Mouse (Mus musculus): ENCODE results near the gene Rgl1.
"Not testable (repeated sequence)": the region's sequence is repeated elsewhere in the genome, so short reads cannot be mapped to it uniquely, and the experiment has no call there.

The Rgl1 gene

DNA sequence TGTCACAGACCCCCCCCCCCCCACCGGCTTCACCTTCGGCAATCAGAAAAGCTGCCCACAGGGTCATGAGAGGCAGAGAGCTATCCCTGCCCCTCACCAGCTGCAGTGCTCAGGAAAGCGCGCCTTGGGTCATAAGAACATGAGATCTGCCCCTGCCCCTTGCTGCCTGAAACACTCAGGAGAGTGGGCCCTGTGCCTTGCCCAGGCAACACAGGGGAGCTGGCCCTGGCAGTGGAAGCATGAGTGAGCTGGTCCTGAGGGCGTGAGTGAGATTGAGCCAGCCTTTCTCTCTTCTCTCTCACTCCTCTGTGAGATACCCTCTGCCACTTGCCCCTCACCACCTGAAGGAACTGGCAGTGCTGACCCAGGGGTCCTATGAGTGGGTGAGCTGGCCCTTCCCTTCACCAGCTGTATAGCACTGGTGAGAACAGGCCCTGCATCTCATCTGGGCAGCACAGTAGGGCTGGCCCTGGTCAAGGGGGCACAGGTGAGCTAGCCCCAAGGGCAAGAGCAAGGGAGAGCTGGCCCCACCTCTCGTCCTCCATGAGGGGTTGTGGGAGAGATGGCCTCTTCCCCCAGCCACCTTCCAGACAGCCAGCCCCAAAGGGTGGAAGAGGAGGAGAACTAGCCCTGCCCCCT is 115.2 kb downstream of the Rgl1 start:
- no peaks in the 10 kb centered on the region for H3K36me3 ChIP-seq (ENCODE audit: insufficient read depth, low read length)
- no peaks in the 10 kb centered on the region for H3K27me3 ChIP-seq (ENCODE audit: insufficient read depth, low read length)
- no peak for TF ChIP-seq CTCF (conservative IDR thresholded peaks at IDR 0.05; ENCODE audit: low read length)
- no peaks in the 10 kb centered on the region for H3K9me3 ChIP-seq (ENCODE audit: low read length)
- H3K4me3 ChIP-seq (replicated peaks; ENCODE audit: low read length) = no peak overlapping the region
- peaks cover 4% of the 10 kb centered on the region; the same call in 1 of the 2 replicates for H3K4me1 ChIP-seq (replicated peaks; ENCODE audit: low read depth, low read length)

DNA sequence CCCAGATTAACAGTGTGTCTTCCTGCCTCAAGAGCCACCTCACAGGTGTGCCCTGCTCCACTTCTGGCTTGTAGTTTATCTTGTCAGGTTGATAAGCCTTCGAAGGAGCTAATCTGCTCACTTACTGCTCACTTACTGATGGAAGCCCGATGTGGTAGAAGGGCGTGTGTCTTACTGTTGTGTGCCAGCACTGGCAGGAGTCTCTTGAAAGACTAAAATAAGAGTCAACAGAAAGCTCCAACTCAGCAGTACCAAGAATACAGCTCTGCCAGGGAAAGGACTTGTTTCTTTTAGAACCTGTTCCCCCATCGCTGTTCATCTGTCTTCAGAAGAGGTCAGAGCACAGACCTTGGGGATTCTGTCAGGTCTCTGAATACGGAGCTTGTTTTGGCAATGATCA is 118.1 kb downstream of the Rgl1 start:
- Histone ChIP-seq H3K27me3 (ENCODE audit: insufficient read depth, low read length) (no peaks in the 10 kb centered on the region), H3K4me3 (replicated peaks; ENCODE audit: low read length) (no peak overlapping the region), H3K4me1 (replicated peaks; ENCODE audit: low read depth, low read length) (no peaks in the 10 kb centered on the region), H3K9me3 (ENCODE audit: low read length) (no peaks in the 10 kb centered on the region), H3K36me3 (ENCODE audit: insufficient read depth, low read length) (no peaks in the 10 kb centered on the region)
- no peak for TF ChIP-seq NANOG (IDR thresholded peaks at IDR 0.05; ENCODE audit: borderline replicate concordance, low read length)
- no peak for TF ChIP-seq CTCF (conservative IDR thresholded peaks at IDR 0.05; ENCODE audit: low read length)
- no peak for TF ChIP-seq POU5F1 (IDR thresholded peaks at IDR 0.05; ENCODE audit: borderline replicate concordance, low read length)

DNA sequence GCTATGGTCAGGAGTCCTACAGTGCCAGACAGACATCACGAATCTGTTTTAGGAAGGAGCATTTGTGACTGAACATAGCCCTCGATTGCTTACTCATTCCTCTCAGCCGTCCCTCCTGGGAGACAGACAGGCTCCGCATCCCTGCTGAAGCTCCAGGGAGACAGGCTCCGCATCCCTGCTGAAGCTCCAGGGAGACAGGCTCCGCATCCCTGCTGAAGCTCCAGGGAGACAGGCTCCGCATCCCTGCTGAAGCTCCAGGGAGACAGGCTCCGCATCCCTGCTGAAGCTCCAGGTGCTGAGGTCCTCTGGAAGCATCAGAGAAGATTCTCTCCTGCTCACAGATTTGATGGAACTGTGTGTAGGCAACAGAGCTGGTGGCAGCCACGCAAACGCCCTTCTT is 123.9 kb downstream of the Rgl1 start:
- H3K9me3 ChIP-seq (ENCODE audit: low read length); H3K27me3 ChIP-seq (ENCODE audit: insufficient read depth, low read length); H3K4me1 ChIP-seq (replicated peaks; ENCODE audit: low read depth, low read length); H3K36me3 ChIP-seq (ENCODE audit: insufficient read depth, low read length); H3K4me3 ChIP-seq (replicated peaks; ENCODE audit: low read length): not testable (repeated sequence)

DNA sequence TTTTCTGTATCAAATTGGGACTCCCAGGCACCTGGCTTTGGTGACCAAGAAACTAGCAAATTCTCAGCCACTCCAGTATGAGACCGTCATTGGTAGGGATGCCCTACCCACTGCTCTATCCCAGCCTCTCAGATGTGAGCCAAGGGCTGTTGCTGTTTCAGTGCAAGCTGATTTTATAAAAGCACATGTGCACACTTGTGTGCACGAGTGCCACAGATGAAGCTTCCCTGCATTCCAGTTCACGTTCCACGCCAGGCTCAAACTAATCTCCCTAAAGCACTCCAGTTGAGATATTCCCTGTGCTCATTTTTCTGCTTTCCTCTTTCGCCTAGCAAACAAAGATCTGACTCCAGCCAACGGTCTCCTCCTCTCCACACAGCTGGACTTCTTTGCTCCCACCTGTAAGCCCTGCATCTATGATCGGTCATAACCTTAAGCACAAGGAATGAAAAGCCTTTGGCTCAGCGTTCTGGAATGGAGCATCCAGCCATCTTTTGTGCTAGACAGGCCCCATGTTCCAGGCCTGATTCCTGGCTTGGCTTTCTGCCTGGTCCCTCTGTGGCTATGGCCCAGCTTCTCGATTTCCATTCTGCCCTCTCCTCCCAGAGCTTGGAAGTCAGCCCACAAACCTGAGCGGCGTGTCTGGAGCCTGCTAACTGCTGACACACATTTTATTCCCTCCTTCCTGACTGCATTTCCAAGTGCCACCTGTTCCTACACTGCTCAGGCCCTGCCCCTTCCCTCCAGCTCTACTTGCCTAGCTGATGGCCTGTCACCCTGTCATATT is 125.8 kb downstream of the Rgl1 start:
- Histone ChIP-seq H3K36me3 (ENCODE audit: insufficient read depth, low read length) (no peaks in the 10 kb centered on the region), H3K4me1 (replicated peaks; ENCODE audit: low read depth, low read length) (no peaks in the 10 kb centered on the region), H3K27me3 (ENCODE audit: insufficient read depth, low read length) (peaks cover 8% of the 10 kb centered on the region), H3K4me3 (replicated peaks; ENCODE audit: low read length) (no peak overlapping the region), H3K9me3 (ENCODE audit: low read length) (no peaks in the 10 kb centered on the region)
- no peak for TF ChIP-seq CTCF (conservative IDR thresholded peaks at IDR 0.05; ENCODE audit: low read length)

DNA sequence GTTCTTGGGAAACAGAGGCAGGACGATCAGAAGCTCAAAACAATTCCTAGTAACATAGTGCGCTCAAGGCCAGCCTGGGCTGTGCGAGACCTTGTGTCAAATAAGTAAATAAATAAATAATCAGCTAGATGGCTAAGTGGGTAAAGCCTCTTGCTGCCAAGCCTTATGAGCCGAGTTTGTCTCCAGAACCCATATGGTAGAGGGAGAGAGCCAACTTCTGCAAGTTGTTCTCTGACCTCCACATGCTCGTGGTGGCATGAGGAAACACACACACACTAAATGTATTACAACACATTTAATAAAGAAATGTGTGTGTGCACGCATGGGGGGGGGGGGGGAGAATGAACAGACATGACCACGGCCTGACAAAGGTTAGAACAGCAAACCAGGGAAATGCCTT is 126.8 kb downstream of the Rgl1 start:
- Histone ChIP-seq H3K4me1 (replicated peaks; ENCODE audit: low read depth, low read length) (no peaks in the 10 kb centered on the region), H3K27me3 (ENCODE audit: insufficient read depth, low read length) (peaks cover 8% of the 10 kb centered on the region), H3K36me3 (ENCODE audit: insufficient read depth, low read length) (no peaks in the 10 kb centered on the region), H3K9me3 (ENCODE audit: low read length) (no peaks in the 10 kb centered on the region), H3K4me3 (replicated peaks; ENCODE audit: low read length) (no peak overlapping the region)
- TF ChIP-seq CTCF (conservative IDR thresholded peaks at IDR 0.05; ENCODE audit: low read length) = no peak
- TF ChIP-seq NANOG (IDR thresholded peaks at IDR 0.05; ENCODE audit: borderline replicate concordance, low read length) = no peak
- no peak for TF ChIP-seq POU5F1 (IDR thresholded peaks at IDR 0.05; ENCODE audit: borderline replicate concordance, low read length)

DNA sequence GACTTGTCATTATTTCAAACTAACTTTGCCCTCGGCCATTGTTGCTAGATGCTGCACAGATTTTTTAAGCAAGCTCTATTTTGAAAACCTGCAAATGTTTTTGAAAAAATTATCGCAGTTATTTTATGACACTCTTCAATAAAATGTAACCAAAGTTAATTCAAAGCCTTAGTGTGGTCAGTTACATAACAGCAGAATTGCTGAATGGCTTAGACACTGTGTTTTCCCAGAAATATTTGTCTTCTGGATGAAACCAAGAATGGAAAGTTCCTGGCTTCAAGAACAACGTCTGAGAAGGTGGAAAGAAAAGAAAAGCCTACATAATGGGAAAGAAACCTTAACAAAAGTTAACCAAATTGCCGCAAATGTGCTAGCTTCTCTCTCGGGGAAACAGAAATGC is 131.5 kb downstream of the Rgl1 start:
- no peak for TF ChIP-seq NANOG (IDR thresholded peaks at IDR 0.05; ENCODE audit: borderline replicate concordance, low read length)
- TF ChIP-seq CTCF (conservative IDR thresholded peaks at IDR 0.05; ENCODE audit: low read length) = no peak
- no peak for TF ChIP-seq POU5F1 (IDR thresholded peaks at IDR 0.05; ENCODE audit: borderline replicate concordance, low read length)
- Histone ChIP-seq H3K9me3 (ENCODE audit: low read length) (peaks cover 10% of the 10 kb centered on the region; the same call in 1 of the 2 replicates), H3K27me3 (ENCODE audit: insufficient read depth, low read length) (peaks cover 5% of the 10 kb centered on the region; the same call in 1 of the 2 replicates), H3K4me3 (replicated peaks; ENCODE audit: low read length) (no peak overlapping the region), H3K36me3 (ENCODE audit: insufficient read depth, low read length) (no peaks in the 10 kb centered on the region), H3K4me1 (replicated peaks; ENCODE audit: low read depth, low read length) (no peaks in the 10 kb centered on the region)

DNA sequence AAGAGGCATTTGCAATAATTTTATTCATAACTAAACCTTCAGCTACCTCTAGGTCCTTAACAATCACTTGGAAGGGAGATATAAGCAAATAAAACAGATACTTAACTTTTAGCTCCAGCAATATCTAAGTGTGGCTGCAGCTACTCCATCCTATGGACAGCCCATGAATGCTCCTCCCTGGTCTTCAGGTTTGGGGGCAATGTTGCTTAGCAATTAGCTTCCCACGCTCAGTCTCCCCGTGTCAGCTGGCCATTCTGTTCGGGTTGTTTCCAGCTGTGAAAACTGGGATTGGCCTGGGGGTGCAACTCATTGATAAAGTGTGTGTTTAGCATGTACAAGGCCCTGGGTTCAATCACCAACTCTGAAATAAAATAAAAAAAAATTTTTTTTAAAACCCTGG is 136.4 kb downstream of the Rgl1 start:
- Histone ChIP-seq H3K4me3 (replicated peaks; ENCODE audit: low read length) (no peak overlapping the region), H3K27me3 (ENCODE audit: insufficient read depth, low read length) (peaks cover 24% of the 10 kb centered on the region)

DNA sequence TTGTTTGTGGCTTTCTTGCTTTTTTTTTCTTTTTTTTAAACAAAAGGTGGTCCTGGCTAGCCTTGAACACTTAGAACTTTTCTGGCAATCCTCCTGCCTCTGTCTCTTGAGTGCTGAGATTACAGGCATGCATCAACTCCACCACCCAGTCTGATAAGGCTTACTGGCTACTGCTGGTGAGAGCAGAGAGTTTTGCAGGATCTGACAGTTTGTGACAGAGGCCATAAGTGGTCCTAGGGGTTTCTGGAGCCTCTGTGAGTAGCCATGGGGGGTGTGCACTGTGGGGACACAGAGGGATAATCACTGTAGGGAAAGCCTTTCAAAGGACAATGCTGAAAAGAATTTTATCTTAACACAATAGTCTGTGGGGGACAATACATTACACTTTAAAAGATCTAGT is 140.5 kb downstream of the Rgl1 start:
- peak overlapping the region; percentile 78 for H3K4me3 ChIP-seq (replicated peaks; ENCODE audit: low read length)
- H3K36me3 ChIP-seq (ENCODE audit: insufficient read depth, low read length) = no peaks in the 10 kb centered on the region
- peaks cover 5% of the 10 kb centered on the region for H3K4me1 ChIP-seq (replicated peaks; ENCODE audit: low read depth, low read length)
- no peak for TF ChIP-seq POU5F1 (IDR thresholded peaks at IDR 0.05; ENCODE audit: borderline replicate concordance, low read length)
- TF ChIP-seq CTCF (conservative IDR thresholded peaks at IDR 0.05; ENCODE audit: low read length) = no peak
- no peak for TF ChIP-seq NANOG (IDR thresholded peaks at IDR 0.05; ENCODE audit: borderline replicate concordance, low read length)
- H3K27me3 ChIP-seq (ENCODE audit: insufficient read depth, low read length) = peaks cover 51% of the 10 kb centered on the region
- H3K9me3 ChIP-seq (ENCODE audit: low read length) = no peaks in the 10 kb centered on the region

More for the DNA sequence above, 136.4 kb downstream of the Rgl1 start:
- Histone ChIP-seq H3K36me3 (ENCODE audit: insufficient read depth, low read length) (no peaks in the 10 kb centered on the region), H3K9me3 (ENCODE audit: low read length) (peaks cover 10% of the 10 kb centered on the region; the same call in 1 of the 2 replicates), H3K4me1 (replicated peaks; ENCODE audit: low read depth, low read length) (peaks cover 5% of the 10 kb centered on the region)
- TF ChIP-seq NANOG (IDR thresholded peaks at IDR 0.05; ENCODE audit: borderline replicate concordance, low read length) (no peak), POU5F1 (IDR thresholded peaks at IDR 0.05; ENCODE audit: borderline replicate concordance, low read length) (no peak), CTCF (conservative IDR thresholded peaks at IDR 0.05; ENCODE audit: low read length) (no peak)
